Mouse (Mus musculus): ENCODE measurements around the gene Trappc1.

DNA sequence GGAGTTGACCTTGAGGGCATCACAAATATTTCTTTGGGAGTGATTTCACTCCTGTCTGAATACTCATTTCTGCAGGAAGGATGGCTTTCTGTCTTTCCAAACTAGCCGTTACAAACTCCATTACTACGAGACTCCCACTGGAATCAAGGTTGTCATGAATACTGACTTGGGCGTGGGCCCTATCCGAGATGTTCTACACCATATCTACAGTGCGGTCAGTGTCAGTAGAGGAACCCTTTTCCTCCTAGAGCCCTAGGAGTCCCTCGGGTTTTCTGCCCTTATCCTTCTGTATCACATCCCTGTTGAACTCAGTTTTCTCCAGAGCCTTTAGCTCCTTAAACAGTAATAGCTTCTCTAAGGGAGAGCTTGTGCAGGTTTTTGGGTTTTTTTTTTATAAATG, 969 bp downstream of the Trappc1 start:
- no peak for TF ChIP-seq CTCF (IDR thresholded peaks at IDR 0.05; ENCODE audit: low read depth, low read length)
- TF ChIP-seq EP300 (IDR thresholded peaks at IDR 0.05; ENCODE audit: insufficient read depth, low read depth, low read length), result no peak
